Mouse (Mus musculus) frontal cortex, adult 2 months (tissue): Measurements from ENCODE around the gene Pkp3. TPM values are rescaled to one million over a fixed set of nuclear protein-coding genes. Genes with fewer than 3 reads are reported as not detected.
A peak's percentile ranks its signal among the peaks of the same experiment; 100 is the strongest.
"Not testable (repeated sequence)": the region's sequence is repeated elsewhere in the genome, so short reads cannot be mapped to it uniquely, and the experiment has no call there.

ENCODE experiments used
- DNase-seq, 2 experiments: peaks; one replicate each; pipeline ENCODE4 v3.0.0; 2022; ENCODE audit warnings: low spot score in 1 of 2; ENCODE audit errors: extremely low spot score in 1 of 2
- polyA plus RNA-seq: library from polyadenylated mRNA; depleted of rRNA; stranded (reverse); fragments of >200 nt; gene quantifications from 2 replicates; pipeline ENCODE4 v1.2.3, GENCODE M21; 2012; rRNA removed

The Pkp3 gene
- polyA plus RNA-seq: 0.11 and 0.22 TPM in 2 replicates

- DNase-seq: no peak
Observed at GRCm38 (mm10) chr7:141077841-141078240, at the start of gene Pkp3. Pkp3 (plus strand) TSS chr7:141078218.

- no peak for DNase-seq
Observed at GRCm38 (mm10) chr7:141028831-141029230, 49.2 kb upstream of the Pkp3 start, which contains the start of gene Gm17387. Gm17387 (plus strand) TSS chr7:141029131.

- DNase-seq: no peak
Observed at GRCm38 (mm10) chr7:141030390-141030789, 47.6 kb upstream of the Pkp3 start.

GRCm38 (mm10) chr7:141032458-141033167, 45.4 kb upstream of the Pkp3 start:
- no peak for DNase-seq

GRCm38 (mm10) chr7:141036624-141037023, 41.4 kb upstream of the Pkp3 start:
- DNase-seq: not testable (repeated sequence)

GRCm38 (mm10) chr7:141038090-141039032, 39.7 kb upstream of the Pkp3 start:
- DNase-seq: no peak

GRCm38 (mm10) chr7:141039386-141040107, 38.5 kb upstream of the Pkp3 start:
- no peak for DNase-seq

GRCm38 (mm10) chr7:141040867-141041606, 37.0 kb upstream of the Pkp3 start:
- no peak for DNase-seq

- DNase-seq: no peak
Observed at GRCm38 (mm10) chr7:141041661-141042060, 36.4 kb upstream of the Pkp3 start.

GRCm38 (mm10) chr7:141042539-141042938, 35.5 kb upstream of the Pkp3 start:
- no peak for DNase-seq

- DNase-seq: no peak
Observed at GRCm38 (mm10) chr7:141046931-141047580, 31.0 kb upstream of the Pkp3 start.

- DNase-seq: peak in 1 of 2 experiments; percentile 84
Observed at GRCm38 (mm10) chr7:141047581-141048225, 30.3 kb upstream of the Pkp3 start.

GRCm38 (mm10) chr7:141048226-141049218, 29.5 kb upstream of the Pkp3 start:
- DNase-seq: peak; percentile 74 to 95

- no peak for DNase-seq
Observed at GRCm38 (mm10) chr7:141049326-141049725, 28.7 kb upstream of the Pkp3 start.

- no peak for DNase-seq
Observed at GRCm38 (mm10) chr7:141051060-141051685, 26.8 kb upstream of the Pkp3 start.

- no peak for DNase-seq
Observed at GRCm38 (mm10) chr7:141052016-141052415, 26.0 kb upstream of the Pkp3 start.

GRCm38 (mm10) chr7:141052421-141052820, 25.6 kb upstream of the Pkp3 start:
- no peak for DNase-seq
